Mouse (Mus musculus): ENCODE measurements at regions not wholly inside any gene's neighbourhood (a gene's known extent, or its start where the extent isn't known, plus 50 kb on each side); places are given as distances from the start of the nearest gene placed in this dataset.

DNA sequence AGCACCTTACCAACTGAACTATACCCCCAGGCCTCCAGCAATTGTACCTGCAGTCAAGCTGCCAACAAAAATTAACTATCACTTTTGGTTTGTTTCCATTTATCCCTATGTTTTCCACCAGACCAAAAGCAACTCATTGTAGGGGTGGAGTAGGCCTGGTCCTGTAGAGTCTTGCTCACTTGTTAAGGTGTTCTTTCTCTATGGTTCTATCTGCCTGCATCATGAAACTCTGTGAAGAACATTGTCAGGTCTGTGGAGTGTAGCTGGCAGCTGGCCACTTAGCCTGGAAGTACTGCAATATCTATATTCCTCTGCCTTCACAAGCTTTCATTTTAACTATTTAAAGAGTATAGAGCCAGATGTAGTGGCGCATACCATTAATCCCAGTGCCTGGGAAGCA lies 149.6 kb upstream of the Map3k1 start:
- Histone ChIP-seq H3K9ac (ENCODE audit: low read depth, poor library complexity, severe bottlenecking) (no peak overlapping the region), H3K36me3 (ENCODE audit: control insufficient read depth, insufficient read depth, low read length, poor library complexity, severe bottlenecking) (no peaks in the 10 kb centered on the region), H3K27ac (ENCODE audit: insufficient read depth, low read length) (no peak overlapping the region), H3K4me1 (ENCODE audit: control insufficient read depth, insufficient read depth, low read length) (no peaks in the 10 kb centered on the region), H3K27me3 (ENCODE audit: control insufficient read depth, insufficient read depth, low read length, poor library complexity, severe bottlenecking) (no peaks in the 10 kb centered on the region), H3K4me3 (ENCODE audit: low read depth, low read length) (no peak overlapping the region), H3K9me3 (replicated peaks; ENCODE audit: control insufficient read depth, insufficient read depth, low read length, poor library complexity, severe bottlenecking) (no peaks in the 10 kb centered on the region)
- TF ChIP-seq EP300 (IDR thresholded peaks at IDR 0.05; ENCODE audit: insufficient read depth, low read depth, low read length) (no peak), POLR2A (IDR thresholded peaks at IDR 0.05; ENCODE audit: insufficient read depth, low read length) (no peak), CTCF (IDR thresholded peaks at IDR 0.05; ENCODE audit: low read depth, low read length) (no peak)

DNA sequence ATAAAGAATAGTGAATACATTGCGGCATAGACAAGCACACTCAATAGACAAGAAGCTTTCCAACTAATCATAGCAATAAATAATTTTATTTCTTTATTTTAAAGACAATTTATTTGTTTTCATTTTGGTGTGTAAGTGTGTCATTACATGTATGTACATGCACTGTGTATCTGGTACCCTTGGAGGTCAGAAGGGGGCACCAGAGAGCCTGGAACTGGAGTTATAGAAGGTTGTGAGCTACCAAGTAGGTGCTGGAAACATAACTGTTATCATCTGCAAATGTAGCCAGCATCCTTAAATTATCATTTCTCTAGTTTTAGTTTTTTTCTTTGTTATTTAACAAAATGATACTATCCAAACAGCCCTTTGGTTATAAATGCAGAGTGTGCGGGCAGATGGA lies 151.2 kb upstream of the Map3k1 start:
- no peak for TF ChIP-seq EP300 (IDR thresholded peaks at IDR 0.05; ENCODE audit: insufficient read depth, low read depth, low read length)
- no peak for TF ChIP-seq CTCF (IDR thresholded peaks at IDR 0.05; ENCODE audit: low read depth, low read length)
- no peak for TF ChIP-seq POLR2A (IDR thresholded peaks at IDR 0.05; ENCODE audit: insufficient read depth, low read length)
- no peaks in the 10 kb centered on the region for H3K27me3 ChIP-seq (ENCODE audit: control insufficient read depth, insufficient read depth, low read length, poor library complexity, severe bottlenecking)
- H3K4me1 ChIP-seq (ENCODE audit: control insufficient read depth, insufficient read depth, low read length), result peaks cover 2% of the 10 kb centered on the region
- no peak overlapping the region for H3K9ac ChIP-seq (ENCODE audit: low read depth, poor library complexity, severe bottlenecking)
- H3K36me3 ChIP-seq (ENCODE audit: control insufficient read depth, insufficient read depth, low read length, poor library complexity, severe bottlenecking), result no peaks in the 10 kb centered on the region
- H3K4me3 ChIP-seq (ENCODE audit: low read depth, low read length), result no peak overlapping the region
- H3K27ac ChIP-seq (ENCODE audit: insufficient read depth, low read length), result no peak overlapping the region
- no peaks in the 10 kb centered on the region for H3K9me3 ChIP-seq (replicated peaks; ENCODE audit: control insufficient read depth, insufficient read depth, low read length, poor library complexity, severe bottlenecking)

DNA sequence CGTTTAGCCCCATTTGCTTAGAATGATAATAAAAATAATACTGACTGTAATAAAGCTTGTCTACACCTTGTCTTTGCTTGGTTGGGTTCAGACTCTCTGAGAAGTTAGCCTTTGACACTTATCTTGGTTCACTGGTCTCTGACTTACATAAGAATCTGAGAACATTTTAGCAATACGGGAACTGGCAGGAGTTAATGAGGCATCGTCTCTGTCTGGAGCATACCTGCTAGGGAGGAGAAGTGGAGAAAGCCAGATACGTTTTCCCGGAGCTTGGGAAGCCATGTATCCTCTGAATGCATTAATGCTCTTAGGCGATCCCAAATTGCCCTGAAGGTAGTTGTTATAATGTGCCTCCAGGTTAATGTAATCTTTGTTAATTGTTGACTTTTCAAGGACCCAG lies 152.6 kb upstream of the Map3k1 start:
- H3K4me1 ChIP-seq (ENCODE audit: control insufficient read depth, insufficient read depth, low read length), result peaks cover 2% of the 10 kb centered on the region

DNA sequence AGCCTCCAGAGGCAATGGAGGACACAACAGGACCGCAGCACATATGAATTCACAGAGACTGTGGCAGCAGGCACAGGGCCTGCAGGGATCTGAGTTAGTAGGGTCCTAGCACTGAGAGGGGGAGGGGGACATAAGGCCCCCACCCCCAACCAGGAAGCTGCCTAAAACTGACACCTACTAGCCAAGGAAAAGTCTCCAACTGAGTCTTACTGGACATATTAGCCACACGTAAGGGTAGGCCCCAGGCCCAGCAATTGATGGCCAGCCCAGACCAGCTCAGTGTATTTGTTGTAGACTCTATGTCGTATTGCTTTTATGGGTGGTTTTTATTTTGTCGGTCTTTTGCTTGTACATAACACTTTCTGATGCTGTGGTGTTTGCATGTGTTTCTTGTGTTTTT lies 153.4 kb upstream of the Map3k1 start:
- no peaks in the 10 kb centered on the region for H3K36me3 ChIP-seq (ENCODE audit: control insufficient read depth, insufficient read depth, low read length, poor library complexity, severe bottlenecking)
- H3K4me3 ChIP-seq (ENCODE audit: low read depth, low read length), result no peak overlapping the region
- H3K27me3 ChIP-seq (ENCODE audit: control insufficient read depth, insufficient read depth, low read length, poor library complexity, severe bottlenecking), result no peaks in the 10 kb centered on the region
- H3K27ac ChIP-seq (ENCODE audit: insufficient read depth, low read length), result no peak overlapping the region
- no peak for TF ChIP-seq POLR2A (IDR thresholded peaks at IDR 0.05; ENCODE audit: insufficient read depth, low read length)
- TF ChIP-seq EP300 (IDR thresholded peaks at IDR 0.05; ENCODE audit: insufficient read depth, low read depth, low read length), result no peak
- no peak for TF ChIP-seq CTCF (IDR thresholded peaks at IDR 0.05; ENCODE audit: low read depth, low read length)
- no peak overlapping the region for H3K9ac ChIP-seq (ENCODE audit: low read depth, poor library complexity, severe bottlenecking)
- no peaks in the 10 kb centered on the region for H3K9me3 ChIP-seq (replicated peaks; ENCODE audit: control insufficient read depth, insufficient read depth, low read length, poor library complexity, severe bottlenecking)
- peaks cover 2% of the 10 kb centered on the region for H3K4me1 ChIP-seq (ENCODE audit: control insufficient read depth, insufficient read depth, low read length)

More for the DNA sequence above, 152.6 kb upstream of the Map3k1 start:
- TF ChIP-seq CTCF (IDR thresholded peaks at IDR 0.05; ENCODE audit: low read depth, low read length), result no peak
- TF ChIP-seq POLR2A (IDR thresholded peaks at IDR 0.05; ENCODE audit: insufficient read depth, low read length), result no peak
- H3K36me3 ChIP-seq (ENCODE audit: control insufficient read depth, insufficient read depth, low read length, poor library complexity, severe bottlenecking), result no peaks in the 10 kb centered on the region
- no peak overlapping the region for H3K27ac ChIP-seq (ENCODE audit: insufficient read depth, low read length)
- no peaks in the 10 kb centered on the region for H3K9me3 ChIP-seq (replicated peaks; ENCODE audit: control insufficient read depth, insufficient read depth, low read length, poor library complexity, severe bottlenecking)
- no peak overlapping the region for H3K9ac ChIP-seq (ENCODE audit: low read depth, poor library complexity, severe bottlenecking)
- no peaks in the 10 kb centered on the region for H3K27me3 ChIP-seq (ENCODE audit: control insufficient read depth, insufficient read depth, low read length, poor library complexity, severe bottlenecking)
- no peak overlapping the region for H3K4me3 ChIP-seq (ENCODE audit: low read depth, low read length)

DNA sequence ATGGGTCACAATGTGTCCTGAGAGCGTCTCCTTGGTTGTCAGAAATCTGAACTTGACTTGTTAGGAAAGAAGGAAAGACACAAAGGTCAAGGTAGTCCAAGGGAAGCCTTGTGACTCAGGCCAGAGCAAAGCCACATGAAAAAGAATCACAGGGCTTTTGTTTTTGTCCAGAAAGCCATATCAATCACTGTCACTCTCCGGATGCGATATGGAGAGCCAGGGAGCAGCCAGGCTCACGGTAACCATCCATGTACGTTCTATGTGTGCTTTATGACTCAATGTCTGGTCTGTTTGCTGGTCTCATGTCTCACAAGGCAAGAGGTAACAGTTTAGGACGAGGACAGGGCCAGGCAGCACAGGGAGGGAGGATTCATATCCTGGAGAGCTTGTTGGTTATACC lies 157.3 kb upstream of the Map3k1 start:
- H3K9ac ChIP-seq (ENCODE audit: low read depth, poor library complexity, severe bottlenecking), result no peak overlapping the region
- H3K9me3 ChIP-seq (replicated peaks; ENCODE audit: control insufficient read depth, insufficient read depth, low read length, poor library complexity, severe bottlenecking), result no peaks in the 10 kb centered on the region
- no peaks in the 10 kb centered on the region; the same call in 1 of the 2 replicates for H3K27me3 ChIP-seq (ENCODE audit: control insufficient read depth, insufficient read depth, low read length, poor library complexity, severe bottlenecking)
- H3K27ac ChIP-seq (ENCODE audit: insufficient read depth, low read length), result no peak overlapping the region
- TF ChIP-seq EP300 (IDR thresholded peaks at IDR 0.05; ENCODE audit: insufficient read depth, low read depth, low read length), result no peak
- TF ChIP-seq CTCF (IDR thresholded peaks at IDR 0.05; ENCODE audit: low read depth, low read length), result no peak
- TF ChIP-seq POLR2A (IDR thresholded peaks at IDR 0.05; ENCODE audit: insufficient read depth, low read length), result no peak
- H3K4me3 ChIP-seq (ENCODE audit: low read depth, low read length), result no peak overlapping the region
- peaks cover 2% of the 10 kb centered on the region for H3K4me1 ChIP-seq (ENCODE audit: control insufficient read depth, insufficient read depth, low read length)
- H3K36me3 ChIP-seq (ENCODE audit: control insufficient read depth, insufficient read depth, low read length, poor library complexity, severe bottlenecking), result no peaks in the 10 kb centered on the region

DNA sequence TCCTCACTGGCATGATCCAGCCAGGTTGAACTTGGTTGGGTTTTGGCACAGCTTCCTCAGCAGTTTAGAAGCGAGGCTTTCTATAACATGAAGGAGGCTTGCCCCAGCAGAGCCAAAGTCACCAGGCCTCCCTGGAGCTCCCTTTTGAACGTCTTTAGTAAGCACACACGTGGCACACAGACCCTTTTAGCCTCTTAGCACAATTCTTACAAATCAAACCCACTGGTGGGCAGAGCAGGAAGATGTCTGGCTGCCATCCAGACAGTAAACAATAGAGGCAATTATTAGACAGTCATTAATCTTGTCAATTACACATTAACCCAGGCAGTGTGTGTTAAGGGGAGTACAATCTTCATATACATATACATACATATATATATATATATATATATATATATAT lies 157.8 kb upstream of the Map3k1 start:
- Histone ChIP-seq H3K4me3 (ENCODE audit: low read depth, low read length) (no peak overlapping the region), H3K9me3 (replicated peaks; ENCODE audit: control insufficient read depth, insufficient read depth, low read length, poor library complexity, severe bottlenecking) (no peaks in the 10 kb centered on the region), H3K9ac (ENCODE audit: low read depth, poor library complexity, severe bottlenecking) (no peak overlapping the region), H3K4me1 (ENCODE audit: control insufficient read depth, insufficient read depth, low read length) (peaks cover 2% of the 10 kb centered on the region), H3K27ac (ENCODE audit: insufficient read depth, low read length) (no peak overlapping the region), H3K36me3 (ENCODE audit: control insufficient read depth, insufficient read depth, low read length, poor library complexity, severe bottlenecking) (no peaks in the 10 kb centered on the region), H3K27me3 (ENCODE audit: control insufficient read depth, insufficient read depth, low read length, poor library complexity, severe bottlenecking) (no peaks in the 10 kb centered on the region; the same call in 1 of the 2 replicates)
- TF ChIP-seq EP300 (IDR thresholded peaks at IDR 0.05; ENCODE audit: insufficient read depth, low read depth, low read length) (no peak), POLR2A (IDR thresholded peaks at IDR 0.05; ENCODE audit: insufficient read depth, low read length) (no peak), CTCF (IDR thresholded peaks at IDR 0.05; ENCODE audit: low read depth, low read length) (no peak)

All from ES-Bruce4 (cell line).